Mouse (Mus musculus): ENCODE measurements around the gene Tmem230.

DNA sequence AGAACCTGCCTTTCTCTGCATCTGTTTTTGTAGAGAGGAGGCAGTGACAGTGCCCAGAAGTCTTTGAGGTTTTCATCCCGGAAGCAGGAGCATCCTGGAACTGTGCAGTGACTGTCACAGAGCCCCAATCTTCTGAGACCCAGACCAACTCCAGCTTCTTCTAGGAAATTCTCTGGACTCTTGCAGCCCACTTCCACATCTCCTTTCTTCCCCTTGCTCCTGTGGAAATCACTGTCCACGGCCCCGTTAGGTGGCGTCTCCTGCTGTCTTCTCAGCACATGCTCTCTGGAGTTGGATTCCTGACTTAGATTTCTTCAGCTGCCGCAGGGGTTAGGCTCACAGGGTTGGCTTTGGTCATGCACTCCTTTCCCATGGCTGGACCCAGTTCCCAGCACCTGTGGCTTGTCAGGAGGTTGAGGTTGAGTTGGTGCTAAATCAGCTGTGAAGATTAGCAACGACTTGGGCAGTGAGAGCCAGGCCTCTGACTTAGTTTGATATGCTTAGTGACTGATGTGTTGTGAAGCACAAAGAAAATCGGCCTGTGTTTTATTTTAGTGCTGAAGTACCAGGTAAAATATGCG, 30.8 kb upstream of the Tmem230 start:
- TF ChIP-seq CTCF (IDR thresholded peaks at IDR 0.05) (no peak), EP300 (IDR thresholded peaks at IDR 0.05) (no peak)
